Mouse (Mus musculus): ENCODE data around the gene Klf7.

- no peak for TF ChIP-seq CTCF (IDR thresholded peaks at IDR 0.05; ENCODE audit: control insufficient read depth, insufficient read depth, insufficient read length)
- TF ChIP-seq MYOD1 (IDR thresholded peaks at IDR 0.05; ENCODE audit: control insufficient read depth, insufficient read length, low read depth) = no peak
- TF ChIP-seq MYOG (IDR thresholded peaks at IDR 0.05; ENCODE audit: control insufficient read depth, extremely low read depth, insufficient read length) = no peak
- TF ChIP-seq CEBPB (IDR thresholded peaks at IDR 0.05; ENCODE audit: low read depth) = no peak
Measured at GRCm38 (mm10) chr1:64040831-64041383, 81.2 kb downstream of the Klf7 start.

Measured in C2C12 (cell line).